ENCODE assay signal across 8 mouse cellular contexts in genomic region chr1:33721020-33721419, GRCm38 (mm10). TPM values are rescaled to one million over a fixed set of nuclear protein-coding genes. Genes with fewer than 3 reads are reported as not detected.
DNase-seq lines count a peak whose midpoint lies in the region; ATAC-seq and TF ChIP-seq lines count a peak whose summit lies in the region.

No protein-coding gene starts in this region.

- TF ChIP-seq CTCF in left cerebral cortex, adult 2 months (IDR thresholded peaks at IDR 0.05) = no peak

- peak overlapping the region; percentile 56 for H3K4me2 ChIP-seq in embryonic facial prominence, embryonic 12.5 days (replicated peaks)
- H3K4me2 ChIP-seq in intestine, embryonic 15.5 days (replicated peaks) = peak overlapping the region; percentile 64
- peak overlapping the region; percentile 66 for H3K4me2 ChIP-seq in neural tube, embryonic 13.5 days

- DNase-seq in left cerebral cortex, adult 2 months (ENCODE audit: extremely low spot score in 1 of 2, low spot score in 2 of 2) = no peak
- no peak for DNase-seq in left cerebral cortex, adult 9 months (ENCODE audit: low spot score in 2 of 2)
- DNase-seq in left cerebral cortex, postnatal 4 days = no peak
- DNase-seq in urinary bladder, adult 2 months (ENCODE audit: low spot score) = no peak
- no peak for DNase-seq in layer of hippocampus, adult 9-11 months

- 86% methylated on average over 7 of the region's 7 CpGs for WGBS in embryonic facial prominence, embryonic 12.5 days
- 85% methylated on average over 7 of the region's 7 CpGs for WGBS in intestine, embryonic 15.5 days
- 86% methylated on average over 7 of the region's 7 CpGs for WGBS in neural tube, embryonic 13.5 days

- no peaks in the 10 kb centered on the region for H3K27me3 ChIP-seq in embryonic facial prominence, embryonic 12.5 days
- no peaks in the 10 kb centered on the region for H3K27me3 ChIP-seq in intestine, embryonic 15.5 days (replicated peaks)
- no peaks in the 10 kb centered on the region for H3K27me3 ChIP-seq in neural tube, embryonic 13.5 days

- no peak overlapping the region for H3K27ac ChIP-seq in left cerebral cortex, adult 2 months
- H3K27ac ChIP-seq in embryonic facial prominence, embryonic 12.5 days = no peak overlapping the region
- H3K27ac ChIP-seq in intestine, embryonic 15.5 days = no peak overlapping the region
- no peak overlapping the region for H3K27ac ChIP-seq in neural tube, embryonic 13.5 days (replicated peaks)

- H3K9me3 ChIP-seq in embryonic facial prominence, embryonic 12.5 days = no peaks in the 10 kb centered on the region
- H3K9me3 ChIP-seq in intestine, embryonic 15.5 days = no peaks in the 10 kb centered on the region
- no peaks in the 10 kb centered on the region for H3K9me3 ChIP-seq in neural tube, embryonic 13.5 days

- H3K9ac ChIP-seq in embryonic facial prominence, embryonic 12.5 days = peak overlapping the region; percentile 43
- H3K9ac ChIP-seq in intestine, embryonic 15.5 days = no peak overlapping the region
- H3K9ac ChIP-seq in neural tube, embryonic 13.5 days = peak overlapping the region; percentile 93

- peaks cover 5% of the 10 kb centered on the region; the same call in 1 of the 2 replicates for H3K4me1 ChIP-seq in embryonic facial prominence, embryonic 12.5 days
- peaks cover 3% of the 10 kb centered on the region; the same call in 1 of the 2 replicates for H3K4me1 ChIP-seq in intestine, embryonic 15.5 days (replicated peaks)
- H3K4me1 ChIP-seq in neural tube, embryonic 13.5 days (replicated peaks) = peaks cover 14% of the 10 kb centered on the region

- no peak for ATAC-seq in embryonic facial prominence, embryonic 12.5 days (ENCODE audit: insufficient number of reproducible peaks, insufficient read depth, low FRiP score, low TSS enrichment)
- ATAC-seq in intestine, embryonic 15.5 days = no peak
- no peak for ATAC-seq in neural tube, embryonic 13.5 days (ENCODE audit: low read depth)

- intact Hi-C loops in left cerebral cortex, adult 2 months (cut with DNase I) = loop anchor here (2.0 kb wide), 2 partner anchors 18 to 50 kb away; no protein-coding TSS in a partner anchor
- intact Hi-C loops in left cerebral cortex, postnatal 4 days (cut with DNase I) = loop anchor here (5.0 kb wide), 1 partner anchor 49 kb away; no protein-coding TSS in a partner anchor

- H3K36me3 ChIP-seq in embryonic facial prominence, embryonic 12.5 days = peaks cover 37% of the 10 kb centered on the region
- H3K36me3 ChIP-seq in intestine, embryonic 15.5 days = peaks cover 11% of the 10 kb centered on the region; the same call in 1 of the 2 replicates
- peaks cover 39% of the 10 kb centered on the region for H3K36me3 ChIP-seq in neural tube, embryonic 13.5 days

- H3K4me3 ChIP-seq in left cerebral cortex, adult 2 months = peak overlapping the region; percentile 62
- peak overlapping the region; percentile 82 for H3K4me3 ChIP-seq in embryonic facial prominence, embryonic 12.5 days
- no peak overlapping the region for H3K4me3 ChIP-seq in intestine, embryonic 15.5 days (replicated peaks)
- H3K4me3 ChIP-seq in neural tube, embryonic 13.5 days = peak overlapping the region; percentile 82

RNA-seq across cellular contexts. Expression of gene Rab23, which starts 1.3 kb away (rescaled TPM):
- 10 to 100 TPM; 29.7 to 31.0 TPM for total RNA-seq in left cerebral cortex, adult 2 months (2021)
- polyA plus RNA-seq in embryonic facial prominence, embryonic 12.5 days (2016; fragmentation: Nextera tagmentation; extraction: Ambion mirVana) = 36.9 and 39.1 TPM in 2 replicates
- 18.1 and 19.1 TPM in 2 replicates for polyA plus RNA-seq in intestine, embryonic 15.5 days (2015; fragmentation: Nextera tagmentation; extraction: Ambion mirVana)
- 23.5 and 29.1 TPM in 2 replicates for polyA plus RNA-seq in neural tube, embryonic 13.5 days (2015; fragmentation: Nextera tagmentation; extraction: Ambion mirVana)
- 10 to 100 TPM; 33.9 to 34.2 TPM for total RNA-seq in left cerebral cortex, postnatal 4 days (2021)
- polyA plus RNA-seq in urinary bladder, adult 2 months (2012; rRNA removed) = 14.6 and 18.3 TPM in 2 replicates

RNA-seq across cellular contexts. Expression of gene Bag2, which starts 36.6 kb away (rescaled TPM):
- 10 to 100 TPM; 11.6 to 12.9 TPM for total RNA-seq in left cerebral cortex, adult 2 months (2021)
- polyA plus RNA-seq in embryonic facial prominence, embryonic 12.5 days (2016; fragmentation: Nextera tagmentation; extraction: Ambion mirVana) = 40.9 and 45.6 TPM in 2 replicates
- 55.8 and 56.3 TPM in 2 replicates for polyA plus RNA-seq in intestine, embryonic 15.5 days (2015; fragmentation: Nextera tagmentation; extraction: Ambion mirVana)
- polyA plus RNA-seq in neural tube, embryonic 13.5 days (2015; fragmentation: Nextera tagmentation; extraction: Ambion mirVana) = 17.6 and 22.9 TPM in 2 replicates
- 10 to 100 TPM; 14.4 to 17.6 TPM for total RNA-seq in left cerebral cortex, postnatal 4 days (2021)
- polyA plus RNA-seq in urinary bladder, adult 2 months (2012; rRNA removed) = 89.9 and 91.2 TPM in 2 replicates

RNA-seq across cellular contexts. Expression of gene Prim2, which starts 51.4 kb away (rescaled TPM):
- total RNA-seq in left cerebral cortex, adult 2 months (2021) = 1 to 10 TPM; 7.5 to 7.8 TPM
- 39.2 and 42.6 TPM in 2 replicates for polyA plus RNA-seq in embryonic facial prominence, embryonic 12.5 days (2016; fragmentation: Nextera tagmentation; extraction: Ambion mirVana)
- polyA plus RNA-seq in intestine, embryonic 15.5 days (2015; fragmentation: Nextera tagmentation; extraction: Ambion mirVana) = 29.7 and 30.8 TPM in 2 replicates
- 21.5 and 23.5 TPM in 2 replicates for polyA plus RNA-seq in neural tube, embryonic 13.5 days (2015; fragmentation: Nextera tagmentation; extraction: Ambion mirVana)
- total RNA-seq in left cerebral cortex, postnatal 4 days (2021) = 10 to 100 TPM; 14.5 to 15.9 TPM
- polyA plus RNA-seq in urinary bladder, adult 2 months (2012; rRNA removed) = 9.0 and 10.8 TPM in 2 replicates
